Mouse (Mus musculus) liver, adult 2 months (tissue): Measurements from ENCODE around the gene Sik1. TPM values are rescaled to one million over a fixed set of nuclear protein-coding genes. Genes with fewer than 3 reads are reported as not detected.

Source experiments
- DNase-seq: peaks from one replicate; pipeline ENCODE4 v3.0.0-alpha.2; 2011; ENCODE audit warnings: low read depth, low spot score; ENCODE audit errors: extremely low read depth
- H3K27ac ChIP-seq: fragments of 200-500 bp; replicated peaks from 2 replicates; pipeline ENCODE4 v1.5.1; 2012; ENCODE audit warnings: low read depth, mild to moderate bottlenecking, control low read depth, inconsistent platforms, low read length; ENCODE audit not compliant: insufficient read depth
- H3K27me3 ChIP-seq: fragments of 200-500 bp; 2 replicates; pipeline ENCODE4 v1.6.1; 2012; ENCODE audit warnings: mild to moderate bottlenecking, moderate library complexity, low read length, inconsistent platforms; ENCODE audit not compliant: control insufficient read depth, insufficient read depth
- H3K36me3 ChIP-seq: fragments of 200-500 bp; 2 replicates; pipeline ENCODE4 v1.6.1; 2012; ENCODE audit warnings: low read length, inconsistent platforms; ENCODE audit not compliant: control insufficient read depth, insufficient read depth
- H3K4me1 ChIP-seq: fragments of 200-500 bp; 2 replicates; pipeline ENCODE4 v1.6.1; 2011; ENCODE audit warnings: low read length; ENCODE audit not compliant: control insufficient read depth, insufficient read depth
- H3K4me3 ChIP-seq: fragments of 200-500 bp; 2 replicates; pipeline ENCODE4 v1.5.1; 2011; ENCODE audit warnings: low read depth, mild to moderate bottlenecking, control low read depth, low read length, moderate library complexity; ENCODE audit not compliant: insufficient read depth
- H3K79me2 ChIP-seq: fragments of 200-500 bp; 2 replicates; pipeline ENCODE4 v1.6.1; 2012; ENCODE audit warnings: inconsistent platforms, mild to moderate bottlenecking, low read length, moderate library complexity; ENCODE audit not compliant: control insufficient read depth, insufficient read depth
- H3K9ac ChIP-seq: fragments of 200-500 bp; 2 replicates; pipeline ENCODE4 v1.6.1; 2012; ENCODE audit warnings: low read depth, mild to moderate bottlenecking, control low read depth, inconsistent platforms, low read length
- CTCF ChIP-seq: fragments of 200-500 bp; IDR thresholded peaks from 2 replicates; pipeline ENCODE4 v1.5.1; 2011; ENCODE audit warnings: low read depth, low read length, control low read depth
- POLR2A ChIP-seq: fragments of 200-500 bp; IDR thresholded peaks from 2 replicates; pipeline ENCODE4 v1.6.1; 2011; ENCODE audit warnings: low read length, control low read depth; ENCODE audit not compliant: insufficient read depth; ENCODE audit errors: extremely low read depth
- WGBS: fragments of 180-500 bp; shearing (Covaris S2); methylation state at CpG from one replicate; pipeline ENCODE4 v1.1.7; 2018; 5-methylcytosine and 5-hydroxymethylcytosine counted together
- polyA plus RNA-seq: library from polyadenylated mRNA; depleted of rRNA; stranded (reverse); fragments of >200 nt; gene quantifications from 2 replicates; pipeline ENCODE4 v1.2.3, GENCODE M21; 2012
- total RNA-seq: library from RNA; depleted of rRNA; stranded (reverse); fragments of >200 nt; gene quantifications from 2 replicates; pipeline ENCODE4 v1.2.3, GENCODE M21; 2014

Sik1 gene
- total and polyA plus RNA-seq, 2 experiments: 2.7 to 8.0 TPM

- 75% methylated on average over 14 of the region's 14 CpGs for WGBS
- Histone ChIP-seq H3K27ac (no peak overlapping the region), H3K27me3 (no peaks in the 10 kb centered on the region), H3K4me3 (no peak overlapping the region), H3K79me2 (no peaks in the 10 kb centered on the region), H3K36me3 (no peaks in the 10 kb centered on the region), H3K4me1 (peaks cover 5% of the 10 kb centered on the region; the same call in 1 of the 2 replicates), H3K9ac (no peak overlapping the region)
- DNase-seq: no peak
- TF ChIP-seq CTCF (no peak), POLR2A (no peak)
These were observed 23.6 kb downstream of the Sik1 start for GRCm38 (mm10) chr17:31831866-31832576.

- Histone ChIP-seq H3K27ac (no peak overlapping the region), H3K36me3 (no peaks in the 10 kb centered on the region), H3K27me3 (no peaks in the 10 kb centered on the region), H3K4me1 (peaks cover 8% of the 10 kb centered on the region; the same call in 1 of the 2 replicates), H3K79me2 (no peaks in the 10 kb centered on the region), H3K4me3 (no peak overlapping the region), H3K9ac (no peak overlapping the region)
- TF ChIP-seq POLR2A: no peak
- no peak for DNase-seq
- 87% methylated on average over 6 of the region's 6 CpGs for WGBS
These were observed 24.3 kb downstream of the Sik1 start for GRCm38 (mm10) chr17:31831097-31831865.

GRCm38 (mm10) chr17:31830506-31831075 is 25.0 kb downstream of the Sik1 start:
- Histone ChIP-seq H3K4me1 (peaks cover 8% of the 10 kb centered on the region; the same call in 1 of the 2 replicates), H3K4me3 (no peak overlapping the region), H3K79me2 (no peaks in the 10 kb centered on the region), H3K27me3 (no peaks in the 10 kb centered on the region), H3K27ac (no peak overlapping the region), H3K36me3 (no peaks in the 10 kb centered on the region), H3K9ac (no peak overlapping the region)
- no peak for TF ChIP-seq POLR2A
- no peak for TF ChIP-seq CTCF
- no peak for DNase-seq
- WGBS: 97% methylated on average over 8 of the region's 8 CpGs

- H3K27ac ChIP-seq: no peak overlapping the region
- H3K4me3 ChIP-seq: no peak overlapping the region
- H3K79me2 ChIP-seq: no peaks in the 10 kb centered on the region
- no peak overlapping the region for H3K9ac ChIP-seq
- WGBS: 92% methylated on average over 5 of the region's 5 CpGs
- H3K27me3 ChIP-seq: no peaks in the 10 kb centered on the region
- no peaks in the 10 kb centered on the region for H3K36me3 ChIP-seq
- no peak for TF ChIP-seq POLR2A
- no peak for TF ChIP-seq CTCF
- no peak for DNase-seq
- H3K4me1 ChIP-seq: peaks cover 6% of the 10 kb centered on the region; the same call in 1 of the 2 replicates
These were observed 26.7 kb downstream of the Sik1 start for GRCm38 (mm10) chr17:31828916-31829315.

GRCm38 (mm10) chr17:31828118-31828517 is 27.5 kb downstream of the Sik1 start:
- Histone ChIP-seq H3K9ac (no peak overlapping the region), H3K4me1 (peaks cover 6% of the 10 kb centered on the region; the same call in 1 of the 2 replicates), H3K27me3 (no peaks in the 10 kb centered on the region), H3K27ac (no peak overlapping the region), H3K4me3 (no peak overlapping the region), H3K36me3 (no peaks in the 10 kb centered on the region), H3K79me2 (no peaks in the 10 kb centered on the region)
- WGBS: 86% methylated on average over 5 of the region's 5 CpGs
- peak; percentile 16; the same call in 1 of the 2 replicates for TF ChIP-seq CTCF
- TF ChIP-seq POLR2A: no peak
- DNase-seq: no peak
